ENCODE assay signal across 26 mouse cellular contexts in genomic region chr17:12377981-12378705, GRCm38 (mm10). TPM values are rescaled to one million over a fixed set of nuclear protein-coding genes. Genes with fewer than 3 reads are reported as not detected.
DNase-seq lines count a peak whose midpoint lies in the region; ATAC-seq and TF ChIP-seq lines count a peak whose summit lies in the region.
"Had no signal": no experiment of that assay in that cellular context is flagged by ENCODE, and none has a peak within 500 bp of the region (broad histone marks: within the 10 kb centered on the region; RNA-seq: fewer than 3 reads in every experiment).

Gene Plg (plus strand): TSS chr17:12378608.

- no peak within 1 kb of the TSS for H3K4me3 ChIP-seq in stomach, embryonic 15.5 days (replicated peaks)
- no peak within 1 kb of the TSS for H3K4me3 ChIP-seq in stomach, postnatal 0 days (ENCODE audit: low read depth, low read length)
- peak within 1 kb of the TSS; percentile 45 for H3K4me3 ChIP-seq in liver, embryonic 13.5 days (replicated peaks)
- H3K4me3 ChIP-seq: embryonic facial prominence, embryonic 12.5 days; forebrain, embryonic 13.5 days; hindbrain, embryonic 10.5 days; intestine, embryonic 15.5 days; limb, embryonic 12.5 days; midbrain, embryonic 10.5 days; neural tube, embryonic 15.5 days had no signal

- 83% methylated on average over 11 of the region's 11 CpGs for WGBS in stomach, embryonic 15.5 days
- WGBS in stomach, postnatal 0 days, result 82% methylated on average over 11 of the region's 11 CpGs
- 54% methylated on average over 11 of the region's 11 CpGs for WGBS in liver, embryonic 13.5 days (ENCODE audit: insufficient replicate concordance)

- no peak within 1 kb of the TSS for H3K9ac ChIP-seq in stomach, embryonic 15.5 days
- no peak within 1 kb of the TSS for H3K9ac ChIP-seq in stomach, postnatal 0 days (ENCODE audit: low read length)
- H3K9ac ChIP-seq in liver, embryonic 13.5 days, result peak within 1 kb of the TSS; percentile 28; the same call in 1 of the 2 replicates
- H3K9ac ChIP-seq: embryonic facial prominence, embryonic 12.5 days; forebrain, embryonic 13.5 days; intestine, embryonic 15.5 days; limb, embryonic 12.5 days; neural tube, embryonic 15.5 days had no signal

- no peaks in the 10 kb centered on the region for H3K36me3 ChIP-seq in stomach, embryonic 15.5 days
- no peaks in the 10 kb centered on the region for H3K36me3 ChIP-seq in stomach, postnatal 0 days (ENCODE audit: control insufficient read depth, insufficient read depth, low read length)
- H3K36me3 ChIP-seq in liver, embryonic 13.5 days, result no peaks in the 10 kb centered on the region
- H3K36me3 ChIP-seq: embryonic facial prominence, embryonic 12.5 days; hindbrain, embryonic 10.5 days; intestine, embryonic 15.5 days; limb, embryonic 12.5 days; midbrain, embryonic 10.5 days; neural tube, embryonic 15.5 days had no signal

- no peaks in the 10 kb centered on the region for H3K27me3 ChIP-seq in stomach, embryonic 15.5 days (replicated peaks)
- no peaks in the 10 kb centered on the region for H3K27me3 ChIP-seq in stomach, postnatal 0 days (ENCODE audit: control insufficient read depth, insufficient read depth, low read length)
- peaks cover 3% of the 10 kb centered on the region for H3K27me3 ChIP-seq in liver, embryonic 13.5 days
- H3K27me3 ChIP-seq: embryonic facial prominence, embryonic 12.5 days; forebrain, embryonic 13.5 days; intestine, embryonic 15.5 days; limb, embryonic 12.5 days; neural tube, embryonic 15.5 days had no signal

- TF ChIP-seq CTCF in stomach, postnatal 0 days (IDR thresholded peaks at IDR 0.05; ENCODE audit: low read depth), result no peak

- ATAC-seq in stomach, embryonic 15.5 days (ENCODE audit: insufficient read depth, low FRiP score, low read depth), result peak; percentile 59
- no peak for ATAC-seq in stomach, postnatal 0 days (ENCODE audit: low FRiP score, low TSS enrichment)
- peak; percentile 82 for ATAC-seq in liver, embryonic 13.5 days (ENCODE audit: low read depth)
- peak; percentile 83 for ATAC-seq in megakaryocyte progenitor cell, adult 5-6 weeks (replicated peaks; ENCODE audit: poor library complexity)
- ATAC-seq: activated CD4-positive, CD25-positive, alpha-beta regulatory T cell, adult 4 months; forebrain, embryonic 13.5 days; hindbrain, embryonic 16.5 days; intestine, embryonic 15.5 days; midbrain, embryonic 16.5 days had no signal

- no peak for TF ChIP-seq EP300 in stomach, postnatal 0 days (optimal IDR thresholded peaks at IDR 0.05)

- H3K4me1 ChIP-seq in stomach, embryonic 15.5 days, result no peaks in the 10 kb centered on the region
- H3K4me1 ChIP-seq in stomach, postnatal 0 days (replicated peaks; ENCODE audit: control insufficient read depth, insufficient read depth), result no peaks in the 10 kb centered on the region
- H3K4me1 ChIP-seq in liver, embryonic 13.5 days (replicated peaks), result peaks cover 25% of the 10 kb centered on the region
- H3K4me1 ChIP-seq: embryonic facial prominence, embryonic 12.5 days; forebrain, embryonic 13.5 days; intestine, embryonic 15.5 days; limb, embryonic 12.5 days had no signal

- no peak within 1 kb of the TSS for H3K27ac ChIP-seq in stomach, embryonic 15.5 days
- H3K27ac ChIP-seq in stomach, postnatal 0 days (replicated peaks), result no peak within 1 kb of the TSS
- H3K27ac ChIP-seq in liver, embryonic 13.5 days, result peak within 1 kb of the TSS; percentile 66
- H3K27ac ChIP-seq: embryonic facial prominence, embryonic 12.5 days; forebrain, embryonic 13.5 days; hindbrain, embryonic 10.5 days; intestine, embryonic 15.5 days; limb, embryonic 12.5 days; midbrain, embryonic 10.5 days; neural tube, embryonic 15.5 days had no signal

- DNase-seq in stomach, postnatal 0 days (ENCODE audit: low spot score), result no peak
- DNase-seq in liver, embryonic 13.5 days, result no peak
- no peak for DNase-seq in heart, postnatal 4 days
- DNase-seq in layer of hippocampus, adult 18-20 months (ENCODE audit: low spot score in 2 of 2), result no peak
- DNase-seq in left cerebral cortex, adult 18-20 months (ENCODE audit: low spot score in 2 of 2), result no peak
- DNase-seq: adrenal gland, postnatal 36 days; cerebellum, postnatal 10 days; kidney, postnatal 25 days; layer of hippocampus, postnatal 36 days; lung, postnatal 4 days; right cerebral cortex, adult 18-20 months; right cerebral cortex, postnatal 4 days had no signal

- H3K4me2 ChIP-seq in stomach, embryonic 15.5 days, result no peak within 1 kb of the TSS
- no peak within 1 kb of the TSS for H3K4me2 ChIP-seq in stomach, postnatal 0 days (replicated peaks; ENCODE audit: low read depth)
- peak within 1 kb of the TSS; percentile 16; the same call in 1 of the 2 replicates for H3K4me2 ChIP-seq in liver, embryonic 13.5 days
- H3K4me2 ChIP-seq: embryonic facial prominence, embryonic 12.5 days; forebrain, embryonic 13.5 days; intestine, embryonic 15.5 days; limb, embryonic 12.5 days; neural tube, embryonic 15.5 days had no signal

- H3K9me3 ChIP-seq in stomach, embryonic 15.5 days, result no peaks in the 10 kb centered on the region
- H3K9me3 ChIP-seq in stomach, postnatal 0 days (ENCODE audit: control insufficient read depth, low read length), result no peaks in the 10 kb centered on the region
- no peaks in the 10 kb centered on the region for H3K9me3 ChIP-seq in liver, embryonic 13.5 days (replicated peaks)
- H3K9me3 ChIP-seq: embryonic facial prominence, embryonic 12.5 days; forebrain, embryonic 13.5 days; hindbrain, embryonic 10.5 days; intestine, embryonic 15.5 days; limb, embryonic 12.5 days; midbrain, embryonic 10.5 days; neural tube, embryonic 15.5 days had no signal

RNA-seq across cellular contexts. Expression of gene Plg, which starts in this region (rescaled TPM):
- 7.3 and 16.8 TPM in 2 replicates for polyA plus RNA-seq in stomach, embryonic 15.5 days (2015; fragmentation: Nextera tagmentation; extraction: Ambion mirVana)
- polyA plus RNA-seq in stomach, postnatal 0 days (2015; fragmentation: Nextera tagmentation; extraction: Ambion mirVana), result 0.95 and 2.5 TPM in 2 replicates
- polyA plus RNA-seq in liver, embryonic 13.5 days (2015; fragmentation: Nextera tagmentation; extraction: Ambion mirVana), result 135 and 187 TPM in 2 replicates
- 0.27 TPM in 1 of 2 replicates, not detected in the other for total RNA-seq in megakaryocyte progenitor cell, adult 5-6 weeks (2015)
- not detected in 2 replicates for total RNA-seq in megakaryocyte progenitor cell, adult 5-6 weeks (2017)
- under 1 TPM in 1 of 2 experiments, not detected in 1; 0.11 TPM for total RNA-seq in heart, postnatal 4 days (2021)
- total RNA-seq in layer of hippocampus, adult 18-20 months (2021), result not detected
- under 1 TPM in 1 of 2 experiments, not detected in 1; 0.21 TPM for total RNA-seq in left cerebral cortex, adult 18-20 months (2021)
- total RNA-seq: layer of hippocampus, postnatal 36 days; left cerebral cortex, postnatal 14 days had no signal
- polyA plus RNA-seq: activated CD4-positive, CD25-positive, alpha-beta regulatory T cell, adult 4 months; hindbrain, embryonic 10.5 days; hindbrain, embryonic 16.5 days; kidney, embryonic 14.5 days; limb, embryonic 12.5 days; midbrain, embryonic 10.5 days; midbrain, embryonic 16.5 days had no signal

Comparison
In these comparisons a context has a peak if more than half of its experiments do, and no peak if none do; other contexts are left out.
1. Peak in ATAC-seq in megakaryocyte progenitor cell, adult 5-6 weeks; RNA of the gene not detected or under 1 TPM.